Mouse (Mus musculus): ENCODE measurements around the gene 3110021N24Rik. TPM values are rescaled to one million over a fixed set of nuclear protein-coding genes. Genes with fewer than 3 reads are reported as not detected.
A peak's percentile ranks its signal among the peaks of the same experiment; 100 is the strongest.

3110021N24Rik gene
- polyA plus RNA-seq, 1 experiment from 2014 or later = 2.0 TPM

DNA sequence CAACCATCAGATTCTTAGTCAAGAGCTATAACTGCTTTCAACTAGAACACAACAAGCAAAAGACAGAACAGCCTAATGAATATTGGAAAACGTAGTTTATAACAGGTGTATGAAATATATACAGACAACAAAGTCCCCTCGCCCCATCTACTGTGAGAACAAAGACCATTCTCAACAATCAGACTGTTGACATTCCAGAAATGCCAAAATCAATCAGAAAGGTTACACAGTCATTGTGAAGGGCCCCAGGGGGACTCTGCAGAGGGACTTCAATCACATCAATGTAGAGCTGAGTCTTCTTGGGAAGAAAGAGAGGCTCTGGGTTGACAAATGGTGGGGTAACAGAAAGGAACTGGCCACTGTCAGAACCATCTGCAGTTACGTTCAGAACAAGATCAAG lies 12.1 kb downstream of the 3110021N24Rik start:
- H3K36me3 ChIP-seq (replicated peaks; ENCODE audit: control insufficient read depth, insufficient read depth) = no peaks in the 10 kb centered on the region

DNA sequence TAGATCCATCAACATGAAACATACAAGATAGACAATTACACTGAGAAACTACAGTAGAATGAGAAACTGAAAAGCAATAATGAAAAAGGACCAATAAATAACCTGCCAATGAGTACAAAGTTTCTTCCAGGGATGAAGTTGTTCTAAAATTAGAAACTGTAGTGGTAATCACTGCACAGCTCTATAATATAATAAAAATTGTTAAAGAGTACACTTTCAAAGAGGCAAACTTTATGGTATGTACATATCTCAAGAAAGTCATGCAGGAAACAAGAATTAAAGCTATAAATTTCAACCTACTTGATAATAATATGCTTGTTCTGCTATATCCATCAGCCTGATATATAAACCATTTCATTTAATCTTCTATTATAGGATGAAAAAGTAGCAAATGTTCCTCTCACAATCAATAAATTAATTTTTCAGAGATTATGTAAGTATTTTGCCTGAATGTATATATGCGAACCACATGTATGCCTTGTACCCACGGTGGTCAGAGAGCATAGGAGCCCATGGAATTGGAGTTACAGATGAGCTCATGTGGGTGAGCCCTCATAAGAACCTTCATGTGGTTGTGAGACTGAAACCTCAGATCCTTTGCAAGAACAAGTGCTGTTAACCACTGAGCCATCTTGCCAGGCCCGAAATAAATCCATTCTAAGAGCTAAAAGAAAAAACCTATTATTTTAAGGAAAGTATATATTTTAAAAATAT lies 26.9 kb downstream of the 3110021N24Rik start:
- ATAC-seq (ENCODE audit: low FRiP score) = no peak
- Histone ChIP-seq H3K4me2 (replicated peaks) (no peak overlapping the region), H3K4me1 (replicated peaks; ENCODE audit: control insufficient read depth, insufficient read depth, low read length) (no peaks in the 10 kb centered on the region), H3K9ac (no peak overlapping the region), H3K36me3 (replicated peaks; ENCODE audit: control insufficient read depth, insufficient read depth) (no peaks in the 10 kb centered on the region), H3K27me3 (ENCODE audit: control insufficient read depth, insufficient read depth, low read length) (no peaks in the 10 kb centered on the region), H3K9me3 (ENCODE audit: control insufficient read depth, low read length) (no peaks in the 10 kb centered on the region), H3K4me3 (replicated peaks; ENCODE audit: low read length) (no peak overlapping the region), H3K27ac (no peak overlapping the region)
- WGBS = 96% methylated on average over 3 of the region's 3 CpGs
- no peak for DNase-seq (ENCODE audit: low spot score)

More for the DNA sequence above, 12.1 kb downstream of the 3110021N24Rik start:
- WGBS = 20% methylated on average over 3 of the region's 3 CpGs
- H3K9ac ChIP-seq = no peak overlapping the region
- DNase-seq (ENCODE audit: low spot score) (no peak), ATAC-seq (ENCODE audit: low FRiP score) (no peak)
- no peaks in the 10 kb centered on the region for H3K4me1 ChIP-seq (replicated peaks; ENCODE audit: control insufficient read depth, insufficient read depth, low read length)
- H3K27me3 ChIP-seq (ENCODE audit: control insufficient read depth, insufficient read depth, low read length) = no peaks in the 10 kb centered on the region
- H3K9me3 ChIP-seq (ENCODE audit: control insufficient read depth, low read length) = peaks cover 3% of the 10 kb centered on the region; the same call in 1 of the 2 replicates
- H3K27ac ChIP-seq = no peak overlapping the region
- no peak overlapping the region for H3K4me3 ChIP-seq (replicated peaks; ENCODE audit: low read length)
- no peak overlapping the region for H3K4me2 ChIP-seq (replicated peaks)

DNA sequence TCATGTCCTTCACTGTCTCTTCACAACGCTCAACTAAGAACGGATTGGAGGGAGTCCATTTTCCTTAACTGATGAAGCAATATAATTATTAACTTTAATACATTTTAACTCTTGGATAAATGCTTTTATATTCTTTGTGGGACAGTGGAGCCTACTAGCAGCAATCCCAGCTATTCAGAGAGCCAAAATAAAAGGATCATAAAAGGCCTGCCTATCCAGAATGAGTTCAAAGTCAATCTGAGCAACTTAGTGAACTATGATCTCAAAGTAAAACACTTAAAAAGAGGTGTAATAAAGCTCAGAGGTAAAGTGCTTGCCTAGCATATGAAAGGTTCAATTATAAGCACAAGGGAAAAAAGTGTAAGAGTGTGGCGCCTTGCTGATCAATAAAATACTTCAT lies 40.1 kb downstream of the 3110021N24Rik start:
- H3K9me3 ChIP-seq (ENCODE audit: control insufficient read depth, low read length) = no peaks in the 10 kb centered on the region
- H3K9ac ChIP-seq = no peak overlapping the region
- 93% methylated on average over 3 of the region's 3 CpGs for WGBS
- ATAC-seq (ENCODE audit: low FRiP score) = no peak
- no peaks in the 10 kb centered on the region for H3K4me1 ChIP-seq (replicated peaks; ENCODE audit: control insufficient read depth, insufficient read depth, low read length)
- no peaks in the 10 kb centered on the region for H3K27me3 ChIP-seq (ENCODE audit: control insufficient read depth, insufficient read depth, low read length)
- H3K27ac ChIP-seq = no peak overlapping the region
- H3K4me2 ChIP-seq (replicated peaks) = no peak overlapping the region
- H3K36me3 ChIP-seq (replicated peaks; ENCODE audit: control insufficient read depth, insufficient read depth) = no peaks in the 10 kb centered on the region
- no peak for DNase-seq (ENCODE audit: low spot score)
- H3K4me3 ChIP-seq (replicated peaks; ENCODE audit: low read length) = no peak overlapping the region

DNA sequence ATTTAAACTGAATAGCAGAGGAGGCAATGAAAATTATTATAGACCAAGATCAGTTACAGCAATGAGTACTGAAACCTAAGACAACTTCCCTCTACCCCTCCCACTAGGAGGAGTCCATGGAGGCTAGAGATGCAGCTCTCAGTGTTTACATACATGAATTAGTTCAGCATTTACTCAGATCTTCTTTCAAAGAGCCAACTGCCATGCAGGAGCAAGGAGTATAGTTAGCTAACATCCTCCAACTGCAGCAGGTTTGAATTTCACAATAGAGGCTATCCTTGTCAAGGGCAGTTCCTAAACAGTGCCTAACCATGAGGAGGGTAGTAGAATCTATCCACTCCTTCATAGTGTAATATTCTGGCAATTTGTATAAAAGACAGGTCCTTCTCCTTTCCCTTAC lies 49.1 kb downstream of the 3110021N24Rik start:
- DNase-seq (ENCODE audit: low spot score) = no peak
- H3K4me1 ChIP-seq (replicated peaks; ENCODE audit: control insufficient read depth, insufficient read depth, low read length) = no peaks in the 10 kb centered on the region
- no peak overlapping the region for H3K4me2 ChIP-seq (replicated peaks)
- no peak overlapping the region for H3K9ac ChIP-seq
- H3K27me3 ChIP-seq (ENCODE audit: control insufficient read depth, insufficient read depth, low read length) = no peaks in the 10 kb centered on the region
- no peaks in the 10 kb centered on the region for H3K9me3 ChIP-seq (ENCODE audit: control insufficient read depth, low read length)
- no peak overlapping the region for H3K4me3 ChIP-seq (replicated peaks; ENCODE audit: low read length)
- H3K27ac ChIP-seq = no peak overlapping the region
- H3K36me3 ChIP-seq (replicated peaks; ENCODE audit: control insufficient read depth, insufficient read depth) = no peaks in the 10 kb centered on the region
- no peak for ATAC-seq (ENCODE audit: low FRiP score)

DNA sequence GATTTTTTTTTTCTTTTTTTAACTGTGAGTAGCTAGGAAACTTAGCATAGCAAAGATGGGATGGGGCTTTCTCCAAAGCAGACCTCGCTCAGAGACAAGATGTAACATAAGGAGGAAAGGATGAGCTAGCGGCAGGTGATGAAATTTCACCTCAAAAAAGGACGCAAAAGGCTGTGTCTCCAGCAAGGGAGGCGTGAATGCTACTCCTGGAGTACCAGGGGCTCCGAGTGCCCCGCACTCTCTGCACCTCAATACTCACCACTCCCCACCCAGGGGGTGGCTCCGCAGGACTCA lies 60.3 kb downstream of the 3110021N24Rik start:
- peaks cover 14% of the 10 kb centered on the region; the same call in 1 of the 2 replicates for H3K4me1 ChIP-seq (replicated peaks; ENCODE audit: control insufficient read depth, insufficient read depth, low read length)
- ATAC-seq (ENCODE audit: low FRiP score) = no peak; the same call in 1 of the 2 replicates
- H3K36me3 ChIP-seq (replicated peaks; ENCODE audit: control insufficient read depth, insufficient read depth) = no peaks in the 10 kb centered on the region
- peak overlapping the region; percentile 98 for H3K4me3 ChIP-seq (replicated peaks; ENCODE audit: low read length)
- peak overlapping the region; percentile 70 for H3K4me2 ChIP-seq (replicated peaks)
- DNase-seq (ENCODE audit: low spot score) = peak; percentile 63
- H3K27ac ChIP-seq = peak overlapping the region; percentile 97
- peak overlapping the region; percentile 99 for H3K9ac ChIP-seq
- no peaks in the 10 kb centered on the region for H3K9me3 ChIP-seq (ENCODE audit: control insufficient read depth, low read length)
- no peaks in the 10 kb centered on the region for H3K27me3 ChIP-seq (ENCODE audit: control insufficient read depth, insufficient read depth, low read length)
- under 1% methylated on average over 7 of the region's 7 CpGs for WGBS

DNA sequence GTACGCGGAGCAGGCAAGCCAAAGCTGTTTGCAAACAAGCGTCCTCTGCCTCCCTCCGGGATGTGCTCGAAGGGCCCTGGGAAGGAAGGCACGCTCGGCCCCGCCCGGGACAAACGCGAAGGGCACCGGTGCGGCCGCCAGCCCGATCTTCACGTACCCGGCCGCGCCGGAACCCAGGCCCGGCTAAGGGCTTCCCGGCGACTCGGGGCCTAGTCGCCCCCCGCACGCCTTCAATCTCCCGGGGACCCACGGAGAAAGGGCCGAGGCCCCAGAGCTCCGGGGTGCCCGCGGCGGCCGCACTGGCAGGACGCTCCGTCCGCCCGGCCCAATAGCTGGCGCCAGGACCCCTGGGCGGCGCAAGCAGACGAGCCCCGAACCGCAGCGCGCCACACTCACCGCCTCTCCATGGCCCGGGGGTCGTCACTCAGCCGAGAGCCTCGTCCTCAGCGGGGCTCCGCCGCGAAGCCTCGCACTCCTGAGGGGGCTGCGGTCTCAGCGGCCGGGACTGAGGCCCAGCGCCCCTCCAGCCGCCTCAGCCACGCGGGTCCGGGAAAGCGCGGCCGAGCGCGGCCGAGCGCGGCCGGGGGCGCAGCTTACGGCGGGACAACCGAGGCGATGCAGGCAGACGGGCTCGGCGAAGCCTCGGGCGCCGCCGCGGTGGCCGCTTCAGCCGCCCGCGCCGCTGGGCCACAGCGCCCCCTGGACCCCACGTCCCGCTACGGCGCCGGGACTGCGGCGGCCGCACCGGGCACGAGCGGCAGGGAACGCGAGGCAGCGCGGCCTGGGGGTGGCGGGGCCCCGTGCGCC lies 60.8 kb downstream of the 3110021N24Rik start, which contains the start of gene Zfyve9:
Gene Zfyve9, minus strand, starts transcription at position 742 of the 807 bp plus-strand sequence.
- H3K4me2 ChIP-seq (replicated peaks) = peak within 1 kb of the TSS; percentile 70
- peak within 1 kb of the TSS; percentile 98 for H3K4me3 ChIP-seq (replicated peaks; ENCODE audit: low read length)
- H3K27ac ChIP-seq = peak within 1 kb of the TSS; percentile 97
- peaks cover 14% of the 10 kb centered on the region; the same call in 1 of the 2 replicates for H3K4me1 ChIP-seq (replicated peaks; ENCODE audit: control insufficient read depth, insufficient read depth, low read length)
- H3K36me3 ChIP-seq (replicated peaks; ENCODE audit: control insufficient read depth, insufficient read depth) = no peaks in the 10 kb centered on the region
- DNase-seq (ENCODE audit: low spot score) = peak; percentile 82
- under 1% methylated on average over 81 of the region's 111 CpGs for WGBS
- ATAC-seq (ENCODE audit: low FRiP score) = peak; percentile 94
- peak within 1 kb of the TSS; percentile 99 for H3K9ac ChIP-seq
- H3K27me3 ChIP-seq (ENCODE audit: control insufficient read depth, insufficient read depth, low read length) = no peaks in the 10 kb centered on the region
- no peaks in the 10 kb centered on the region for H3K9me3 ChIP-seq (ENCODE audit: control insufficient read depth, low read length)

DNA sequence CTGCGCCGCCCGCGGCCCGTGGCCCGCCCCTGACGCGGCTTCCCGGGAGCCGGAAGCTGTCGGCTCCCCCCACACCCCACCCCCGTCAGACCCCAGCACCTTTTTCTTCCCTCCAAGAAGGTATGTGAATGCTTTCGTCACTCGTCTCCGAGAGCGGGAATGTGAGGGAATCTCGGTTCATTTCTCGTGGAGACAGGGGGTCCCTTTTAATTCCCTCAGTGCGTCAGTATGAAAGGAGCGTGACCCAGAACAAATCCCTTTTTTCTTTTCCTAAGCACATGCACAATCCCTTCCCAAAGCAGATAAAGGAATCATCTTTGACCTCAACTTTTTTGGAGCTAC lies 61.4 kb downstream of the 3110021N24Rik start:
- no peaks in the 10 kb centered on the region for H3K9me3 ChIP-seq (ENCODE audit: control insufficient read depth, low read length)
- ATAC-seq (ENCODE audit: low FRiP score) (no peak), DNase-seq (ENCODE audit: low spot score) (no peak)
- H3K27me3 ChIP-seq (ENCODE audit: control insufficient read depth, insufficient read depth, low read length) = no peaks in the 10 kb centered on the region
- under 1% methylated on average over 19 of the region's 20 CpGs for WGBS
- H3K27ac ChIP-seq = peak overlapping the region; percentile 97
- peaks cover 14% of the 10 kb centered on the region; the same call in 1 of the 2 replicates for H3K4me1 ChIP-seq (replicated peaks; ENCODE audit: control insufficient read depth, insufficient read depth, low read length)
- no peaks in the 10 kb centered on the region for H3K36me3 ChIP-seq (replicated peaks; ENCODE audit: control insufficient read depth, insufficient read depth)
- H3K9ac ChIP-seq = peak overlapping the region; percentile 99
- peak overlapping the region; percentile 70 for H3K4me2 ChIP-seq (replicated peaks)
- H3K4me3 ChIP-seq (replicated peaks; ENCODE audit: low read length) = peak overlapping the region; percentile 98

DNA sequence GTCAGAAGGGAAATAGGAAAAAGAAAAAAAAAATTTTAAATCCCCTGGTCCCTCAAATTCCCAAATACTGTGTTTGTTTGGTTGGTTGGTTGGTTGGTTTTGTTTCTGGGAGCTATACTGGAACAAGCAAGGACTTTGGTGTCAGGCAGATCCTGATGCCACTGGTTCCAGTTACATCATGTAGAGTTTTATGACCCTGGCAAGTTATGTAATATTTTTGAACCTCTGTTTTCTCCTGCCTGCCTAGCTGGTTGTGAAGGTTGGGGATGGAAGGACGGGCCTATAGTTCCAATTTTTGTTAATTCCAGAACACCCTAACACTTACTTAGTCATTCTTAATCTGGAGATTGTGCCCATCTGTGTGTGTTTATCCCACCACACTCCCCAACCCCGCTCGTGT lies 62.1 kb downstream of the 3110021N24Rik start:
- ATAC-seq (ENCODE audit: low FRiP score) = no peak
- no peaks in the 10 kb centered on the region for H3K36me3 ChIP-seq (replicated peaks; ENCODE audit: control insufficient read depth, insufficient read depth)
- DNase-seq (ENCODE audit: low spot score) = no peak
- H3K27ac ChIP-seq = no peak overlapping the region
- H3K4me2 ChIP-seq (replicated peaks) = peak overlapping the region; percentile 70
- peak overlapping the region; percentile 99; the same call in 1 of the 2 replicates for H3K9ac ChIP-seq
- H3K4me1 ChIP-seq (replicated peaks; ENCODE audit: control insufficient read depth, insufficient read depth, low read length) = peaks cover 14% of the 10 kb centered on the region; the same call in 1 of the 2 replicates
- H3K4me3 ChIP-seq (replicated peaks; ENCODE audit: low read length) = peak overlapping the region; percentile 98; the same call in 1 of the 2 replicates
- WGBS = 65% methylated on average over 3 of the region's 3 CpGs
- no peaks in the 10 kb centered on the region for H3K9me3 ChIP-seq (ENCODE audit: control insufficient read depth, low read length)
- no peaks in the 10 kb centered on the region for H3K27me3 ChIP-seq (ENCODE audit: control insufficient read depth, insufficient read depth, low read length)

DNA sequence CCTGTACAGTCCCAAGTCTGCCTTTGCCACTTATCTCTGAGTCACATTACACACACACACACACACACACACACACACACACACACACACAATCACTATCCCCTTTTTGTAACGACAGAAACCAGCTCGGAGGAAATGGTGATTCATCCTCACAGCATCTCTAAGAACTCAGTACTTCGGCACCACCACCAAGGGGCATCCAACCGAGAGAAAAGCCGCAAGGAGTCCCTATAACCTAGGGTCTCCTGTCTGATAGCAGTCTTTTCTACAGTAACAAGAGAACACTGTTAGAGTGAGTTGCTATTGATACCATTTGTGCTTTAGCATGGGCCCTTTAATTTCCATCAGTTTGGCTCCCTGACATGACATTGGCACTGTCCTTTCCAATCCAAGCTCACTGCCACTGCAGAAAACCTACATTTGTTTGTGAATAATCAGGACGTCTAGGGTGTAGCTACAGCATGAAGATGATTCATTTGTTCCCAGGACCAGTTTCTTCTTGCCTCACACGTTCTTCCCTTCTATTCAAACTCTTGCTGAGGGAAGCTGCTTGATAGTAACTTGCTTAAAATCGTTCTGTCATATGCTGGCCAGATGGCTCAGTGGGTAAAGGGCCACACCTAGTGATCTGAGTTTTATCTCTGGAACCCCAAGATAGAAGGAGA lies 63.1 kb downstream of the 3110021N24Rik start:
- whole genome bisulfite sequencing = 27% methylated on average over 8 of the region's 8 CpGs
- DNase-seq (ENCODE audit: low spot score) = no peak

More for the DNA sequence above, 63.1 kb downstream of the 3110021N24Rik start:
- Histone ChIP-seq H3K4me3 (replicated peaks; ENCODE audit: low read length) (no peak overlapping the region), H3K36me3 (replicated peaks; ENCODE audit: control insufficient read depth, insufficient read depth) (no peaks in the 10 kb centered on the region), H3K9me3 (ENCODE audit: control insufficient read depth, low read length) (no peaks in the 10 kb centered on the region), H3K4me1 (replicated peaks; ENCODE audit: control insufficient read depth, insufficient read depth, low read length) (peaks cover 14% of the 10 kb centered on the region; the same call in 1 of the 2 replicates), H3K4me2 (replicated peaks) (no peak overlapping the region), H3K27me3 (ENCODE audit: control insufficient read depth, insufficient read depth, low read length) (no peaks in the 10 kb centered on the region), H3K9ac (no peak overlapping the region), H3K27ac (no peak overlapping the region)
- ATAC-seq (ENCODE audit: low FRiP score) = no peak
